Mouse (Mus musculus): ENCODE measurements around the gene Myct1. TPM values are rescaled to one million over a fixed set of nuclear protein-coding genes. Genes with fewer than 3 reads are reported as not detected.

Gene Myct1
- 3.8 and 4.5 TPM in 2 replicates for polyA plus RNA-seq (2014; fragmentation: Nextera tagmentation; extraction: Ambion mirVana)

- Histone ChIP-seq H3K36me3 (ENCODE audit: control insufficient read depth, insufficient read depth, low read length) (no peaks in the 10 kb centered on the region), H3K4me2 (peak within 1 kb of the TSS; percentile 29), H3K27ac (ENCODE audit: low read depth, low read length) (peak within 1 kb of the TSS; percentile 46), H3K4me1 (ENCODE audit: control insufficient read depth, insufficient read depth, low read length) (peaks cover 7% of the 10 kb centered on the region; the same call in 1 of the 2 replicates), H3K4me3 (ENCODE audit: low read depth, low read length) (0 out of 2 replicates have a peak within 1 kb of the TSS, but pooled peaks have one; percentile 5), H3K9me3 (replicated peaks; ENCODE audit: control insufficient read depth, low read length) (no peaks in the 10 kb centered on the region), H3K27me3 (ENCODE audit: control insufficient read depth, insufficient read depth, low read length) (no peaks in the 10 kb centered on the region), H3K9ac (ENCODE audit: low read depth, low read length) (0 out of 2 replicates have a peak within 1 kb of the TSS, but pooled peaks have one; percentile 28)
- ATAC-seq (replicated peaks; ENCODE audit: insufficient number of reproducible peaks, low FRiP score, low TSS enrichment): peak; percentile 55
- 19% methylated on average over 5 of the region's 5 CpGs for WGBS (ENCODE audit: insufficient replicate concordance)
Observed at GRCm38 (mm10) chr10:5593464-5593863, at the start of gene Myct1. Gene Myct1, plus strand, starts transcription at chr10:5593775.

- no peak overlapping the region for H3K4me2 ChIP-seq
- no peaks in the 10 kb centered on the region for H3K9me3 ChIP-seq (replicated peaks; ENCODE audit: control insufficient read depth, low read length)
- H3K4me3 ChIP-seq (ENCODE audit: low read depth, low read length): no peak overlapping the region
- whole genome bisulfite sequencing (ENCODE audit: insufficient replicate concordance): 89% methylated on average over 5 of the region's 5 CpGs
- H3K9ac ChIP-seq (ENCODE audit: low read depth, low read length): no peak overlapping the region
- H3K27me3 ChIP-seq (ENCODE audit: control insufficient read depth, insufficient read depth, low read length): peaks cover 3% of the 10 kb centered on the region; the same call in 1 of the 2 replicates
- no peaks in the 10 kb centered on the region for H3K36me3 ChIP-seq (ENCODE audit: control insufficient read depth, insufficient read depth, low read length)
- no peaks in the 10 kb centered on the region for H3K4me1 ChIP-seq (ENCODE audit: control insufficient read depth, insufficient read depth, low read length)
- ATAC-seq (replicated peaks; ENCODE audit: insufficient number of reproducible peaks, low FRiP score, low TSS enrichment): no peak
- H3K27ac ChIP-seq (ENCODE audit: low read depth, low read length): no peak overlapping the region
Observed at GRCm38 (mm10) chr10:5546428-5546827, 47.1 kb upstream of the Myct1 start.

GRCm38 (mm10) chr10:5547769-5548168, 45.8 kb upstream of the Myct1 start:
- 86% methylated on average over 9 of the region's 9 CpGs for WGBS (ENCODE audit: insufficient replicate concordance)
- no peak overlapping the region for H3K27ac ChIP-seq (ENCODE audit: low read depth, low read length)
- ATAC-seq (replicated peaks; ENCODE audit: insufficient number of reproducible peaks, low FRiP score, low TSS enrichment): no peak

DNA sequence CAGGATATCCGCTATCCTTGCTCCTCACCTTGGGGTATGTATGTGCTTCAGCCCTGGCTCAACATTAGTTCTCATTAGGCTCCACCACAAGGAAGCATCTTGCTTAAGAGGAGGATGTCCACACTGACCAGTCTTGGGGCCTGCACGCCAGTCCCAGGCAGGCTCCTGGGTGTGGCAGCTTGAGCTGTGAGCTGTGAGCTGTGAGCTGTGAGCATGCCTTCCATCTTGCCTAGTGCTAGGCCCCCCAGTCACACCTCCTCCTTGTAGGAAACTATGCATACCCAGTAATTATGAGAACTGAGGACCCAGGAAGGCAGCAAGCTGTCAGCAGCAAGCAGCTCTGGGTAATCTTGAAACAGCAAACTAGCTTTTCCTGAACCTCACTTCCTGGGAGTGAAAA, 44.9 kb upstream of the Myct1 start:
- Histone ChIP-seq H3K9ac (ENCODE audit: low read depth, low read length) (no peak overlapping the region), H3K27ac (ENCODE audit: low read depth, low read length) (no peak overlapping the region), H3K27me3 (ENCODE audit: control insufficient read depth, insufficient read depth, low read length) (peaks cover 6% of the 10 kb centered on the region; the same call in 1 of the 2 replicates), H3K4me1 (ENCODE audit: control insufficient read depth, insufficient read depth, low read length) (no peaks in the 10 kb centered on the region), H3K4me3 (ENCODE audit: low read depth, low read length) (no peak overlapping the region), H3K4me2 (no peak overlapping the region), H3K9me3 (replicated peaks; ENCODE audit: control insufficient read depth, low read length) (no peaks in the 10 kb centered on the region), H3K36me3 (ENCODE audit: control insufficient read depth, insufficient read depth, low read length) (no peaks in the 10 kb centered on the region)
- WGBS (ENCODE audit: insufficient replicate concordance): 79% methylated on average over 2 of the region's 2 CpGs
- ATAC-seq (replicated peaks; ENCODE audit: insufficient number of reproducible peaks, low FRiP score, low TSS enrichment): no peak

More at GRCm38 (mm10) chr10:5547769-5548168, 45.8 kb upstream of the Myct1 start:
- no peak overlapping the region for H3K4me2 ChIP-seq
- no peak overlapping the region for H3K9ac ChIP-seq (ENCODE audit: low read depth, low read length)
- peaks cover 3% of the 10 kb centered on the region; the same call in 1 of the 2 replicates for H3K27me3 ChIP-seq (ENCODE audit: control insufficient read depth, insufficient read depth, low read length)
- H3K36me3 ChIP-seq (ENCODE audit: control insufficient read depth, insufficient read depth, low read length): no peaks in the 10 kb centered on the region
- H3K4me3 ChIP-seq (ENCODE audit: low read depth, low read length): no peak overlapping the region
- H3K9me3 ChIP-seq (replicated peaks; ENCODE audit: control insufficient read depth, low read length): no peaks in the 10 kb centered on the region
- H3K4me1 ChIP-seq (ENCODE audit: control insufficient read depth, insufficient read depth, low read length): no peaks in the 10 kb centered on the region

- no peak for ATAC-seq (replicated peaks; ENCODE audit: insufficient number of reproducible peaks, low FRiP score, low TSS enrichment)
- WGBS (ENCODE audit: insufficient replicate concordance): 4% methylated on average over 6 of the region's 6 CpGs
- Histone ChIP-seq H3K27me3 (ENCODE audit: control insufficient read depth, insufficient read depth, low read length) (peaks cover 6% of the 10 kb centered on the region; the same call in 1 of the 2 replicates), H3K36me3 (ENCODE audit: control insufficient read depth, insufficient read depth, low read length) (no peaks in the 10 kb centered on the region), H3K4me2 (peak overlapping the region; percentile 90), H3K4me3 (ENCODE audit: low read depth, low read length) (peak overlapping the region; percentile 58), H3K9me3 (replicated peaks; ENCODE audit: control insufficient read depth, low read length) (no peaks in the 10 kb centered on the region), H3K27ac (ENCODE audit: low read depth, low read length) (no peak overlapping the region), H3K4me1 (ENCODE audit: control insufficient read depth, insufficient read depth, low read length) (no peaks in the 10 kb centered on the region), H3K9ac (ENCODE audit: low read depth, low read length) (peak overlapping the region; percentile 43; the same call in 1 of the 2 replicates)
Observed at GRCm38 (mm10) chr10:5549871-5550167, 43.8 kb upstream of the Myct1 start.

GRCm38 (mm10) chr10:5550168-5551021, 43.2 kb upstream of the Myct1 start:
- peak overlapping the region; percentile 90 for H3K4me2 ChIP-seq
- H3K9me3 ChIP-seq (replicated peaks; ENCODE audit: control insufficient read depth, low read length): no peaks in the 10 kb centered on the region
- peak; percentile 70; the same call in 1 of the 2 replicates for ATAC-seq (replicated peaks; ENCODE audit: insufficient number of reproducible peaks, low FRiP score, low TSS enrichment)
- H3K27me3 ChIP-seq (ENCODE audit: control insufficient read depth, insufficient read depth, low read length): peaks cover 6% of the 10 kb centered on the region; the same call in 1 of the 2 replicates
- H3K4me3 ChIP-seq (ENCODE audit: low read depth, low read length): peak overlapping the region; percentile 58
- under 1% methylated on average over 39 of the region's 44 CpGs for WGBS (ENCODE audit: insufficient replicate concordance)
- no peaks in the 10 kb centered on the region for H3K36me3 ChIP-seq (ENCODE audit: control insufficient read depth, insufficient read depth, low read length)
- H3K27ac ChIP-seq (ENCODE audit: low read depth, low read length): no peak overlapping the region
- no peaks in the 10 kb centered on the region for H3K4me1 ChIP-seq (ENCODE audit: control insufficient read depth, insufficient read depth, low read length)
- H3K9ac ChIP-seq (ENCODE audit: low read depth, low read length): peak overlapping the region; percentile 43; the same call in 1 of the 2 replicates

DNA sequence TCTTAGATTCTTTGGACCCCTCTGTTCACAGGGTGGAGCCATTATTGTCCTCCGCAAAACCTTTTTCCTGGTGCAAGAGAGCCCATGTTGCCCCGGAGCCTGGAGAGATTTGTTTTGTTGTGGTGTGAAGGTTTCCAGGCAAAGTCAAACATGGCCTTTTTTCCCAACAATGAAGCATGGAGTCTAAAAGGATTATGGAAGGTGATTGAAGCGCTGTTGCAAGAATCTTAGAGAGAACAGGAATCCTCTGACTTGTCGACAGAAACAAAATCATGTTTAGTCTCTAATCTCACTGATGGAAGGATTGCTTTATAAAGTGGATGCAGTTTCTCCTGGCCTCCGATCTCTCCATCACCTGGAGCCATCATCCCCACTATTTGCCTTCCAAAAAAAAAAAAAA, 42.2 kb upstream of the Myct1 start, which contains the start of gene Syne1:
Gene Syne1, minus strand, starts transcription at position 101 of the 400 bp plus-strand sequence.
- H3K4me3 ChIP-seq (ENCODE audit: low read depth, low read length): peak within 1 kb of the TSS; percentile 58
- H3K27me3 ChIP-seq (ENCODE audit: control insufficient read depth, insufficient read depth, low read length): peaks cover 6% of the 10 kb centered on the region; the same call in 1 of the 2 replicates
- H3K4me1 ChIP-seq (ENCODE audit: control insufficient read depth, insufficient read depth, low read length): no peaks in the 10 kb centered on the region
- peak within 1 kb of the TSS; percentile 90 for H3K4me2 ChIP-seq
- peak within 1 kb of the TSS; percentile 43; the same call in 1 of the 2 replicates for H3K9ac ChIP-seq (ENCODE audit: low read depth, low read length)
- WGBS (ENCODE audit: insufficient replicate concordance): 62% methylated on average over 5 of the region's 5 CpGs
- H3K27ac ChIP-seq (ENCODE audit: low read depth, low read length): no peak within 1 kb of the TSS
- no peak for ATAC-seq (replicated peaks; ENCODE audit: insufficient number of reproducible peaks, low FRiP score, low TSS enrichment)
- no peaks in the 10 kb centered on the region for H3K9me3 ChIP-seq (replicated peaks; ENCODE audit: control insufficient read depth, low read length)
- no peaks in the 10 kb centered on the region for H3K36me3 ChIP-seq (ENCODE audit: control insufficient read depth, insufficient read depth, low read length)

DNA sequence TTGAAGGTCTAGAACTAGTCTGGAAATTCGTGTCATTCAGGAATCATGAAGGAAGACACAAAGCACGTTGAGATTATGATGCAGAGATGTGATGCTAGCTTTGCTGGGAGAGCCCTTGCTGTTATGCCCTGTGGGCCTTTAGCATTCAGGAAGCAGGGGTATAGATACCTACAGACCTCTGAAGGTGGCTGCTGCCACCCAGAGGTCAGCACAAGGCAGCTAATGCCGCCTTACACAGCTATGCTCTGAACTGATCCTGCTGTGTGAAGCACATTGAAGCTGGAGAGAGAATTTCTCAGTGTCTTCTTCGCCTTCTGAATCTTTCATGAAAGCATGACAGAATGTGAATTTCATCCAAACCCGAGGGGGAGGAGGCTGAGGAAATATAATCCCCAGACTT, 38.6 kb upstream of the Myct1 start:
- H3K4me1 ChIP-seq (ENCODE audit: control insufficient read depth, insufficient read depth, low read length): no peaks in the 10 kb centered on the region
- 16% methylated on average over 5 of the region's 5 CpGs for WGBS (ENCODE audit: insufficient replicate concordance)
- no peak overlapping the region for H3K9ac ChIP-seq (ENCODE audit: low read depth, low read length)
- H3K36me3 ChIP-seq (ENCODE audit: control insufficient read depth, insufficient read depth, low read length): no peaks in the 10 kb centered on the region
- no peaks in the 10 kb centered on the region for H3K9me3 ChIP-seq (replicated peaks; ENCODE audit: control insufficient read depth, low read length)
- no peak overlapping the region for H3K4me2 ChIP-seq
- H3K27ac ChIP-seq (ENCODE audit: low read depth, low read length): no peak overlapping the region
- no peak for ATAC-seq (replicated peaks; ENCODE audit: insufficient number of reproducible peaks, low FRiP score, low TSS enrichment)
- peaks cover 6% of the 10 kb centered on the region; the same call in 1 of the 2 replicates for H3K27me3 ChIP-seq (ENCODE audit: control insufficient read depth, insufficient read depth, low read length)
- H3K4me3 ChIP-seq (ENCODE audit: low read depth, low read length): no peak overlapping the region
